Mouse (Mus musculus) NIH3T3 (cell line): ENCODE results near the gene Acot6.

Experiments used
- DNase-seq: peaks from one replicate; pipeline ENCODE4 v3.0.0-alpha.2; 2012; ENCODE audit warnings: low read depth

Gene Acot6

GRCm38 (mm10) chr12:84152352-84153190, 52.1 kb downstream of the Acot6 start:
- no peak for DNase-seq

DNA sequence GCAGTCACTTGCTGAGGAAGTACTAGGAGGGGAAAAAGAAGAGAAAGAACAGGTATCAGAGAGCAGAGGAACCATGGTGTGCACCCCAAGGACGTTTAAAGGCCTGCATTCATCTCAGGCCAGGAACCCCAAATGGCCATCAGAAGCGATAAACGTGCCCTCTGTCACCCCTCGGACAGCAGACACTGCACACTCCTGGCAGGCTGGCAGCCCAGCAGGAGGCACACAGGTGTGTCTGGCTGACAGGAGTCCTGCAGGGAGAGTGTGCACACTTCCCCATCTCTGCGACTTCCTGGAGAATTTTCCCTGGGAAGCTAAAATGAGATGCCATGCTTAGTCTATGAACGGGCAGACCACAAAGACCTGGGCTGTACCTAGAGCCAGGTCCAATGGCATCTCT, 53.0 kb downstream of the Acot6 start:
- no peak for DNase-seq

- DNase-seq: no peak
These were observed 54.5 kb downstream of the Acot6 start for GRCm38 (mm10) chr12:84154786-84155522.

DNA sequence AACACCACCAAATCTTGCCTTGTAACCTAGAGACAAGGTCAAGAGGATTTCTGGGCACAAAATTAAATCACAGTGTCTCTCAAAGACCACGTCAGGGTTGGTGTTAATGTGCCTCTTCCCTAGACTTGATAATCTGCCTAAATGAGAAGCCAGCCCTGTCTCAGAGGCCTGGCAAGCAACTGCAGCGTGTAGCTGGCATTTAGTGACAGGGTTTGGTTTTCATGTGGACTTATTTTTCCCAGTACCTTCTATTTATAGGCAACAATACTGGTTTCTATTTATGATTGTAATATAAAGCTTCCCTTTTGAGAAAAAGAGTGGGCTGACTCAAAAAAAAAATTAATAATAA, 55.0 kb downstream of the Acot6 start:
- DNase-seq: no peak

- DNase-seq: no peak
These were observed 55.8 kb downstream of the Acot6 start for GRCm38 (mm10) chr12:84156210-84156609.

DNA sequence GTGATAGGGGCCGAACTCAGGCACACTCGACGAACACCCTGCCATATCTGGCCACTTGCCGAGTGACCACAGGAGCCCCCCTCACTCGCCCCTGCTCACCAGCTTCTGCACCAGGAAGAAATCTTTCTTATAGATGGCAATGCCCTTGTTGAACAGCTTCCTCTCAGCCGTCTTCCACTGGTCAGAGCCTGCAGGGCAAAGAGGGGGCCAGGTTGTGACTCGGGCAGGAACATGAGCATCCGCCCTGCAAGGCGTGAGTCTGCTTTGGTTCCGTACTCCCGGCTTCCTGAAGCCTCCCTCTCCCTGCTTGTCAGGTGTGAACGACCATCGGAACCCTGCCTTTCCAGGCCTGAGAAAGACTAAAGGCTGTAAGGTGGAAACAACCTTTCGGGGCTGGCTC, 57.7 kb downstream of the Acot6 start:
- DNase-seq: no peak

DNA sequence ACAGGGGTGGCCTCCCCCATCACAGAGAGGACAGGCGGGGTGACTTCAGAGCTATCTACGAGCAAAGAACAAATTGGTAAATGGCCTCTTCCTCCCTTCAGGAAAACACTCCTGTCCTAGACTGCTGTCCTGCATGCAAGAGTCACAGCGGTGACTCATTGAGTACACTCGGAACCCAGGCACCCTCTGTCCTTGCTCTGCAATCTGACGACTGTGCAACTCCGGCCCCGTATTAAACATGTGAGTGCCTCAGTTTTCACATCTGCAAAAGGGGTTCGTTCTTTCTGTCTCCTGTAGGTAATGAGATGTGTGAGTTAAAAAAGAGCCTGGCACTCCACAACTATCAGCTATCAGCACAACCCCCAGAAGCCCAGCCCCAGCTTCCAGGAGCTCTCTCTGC, 60.0 kb downstream of the Acot6 start:
- DNase-seq: no peak
